Mouse (Mus musculus): ENCODE measurements around the gene Fndc3b.

Gene Fndc3b

DNA sequence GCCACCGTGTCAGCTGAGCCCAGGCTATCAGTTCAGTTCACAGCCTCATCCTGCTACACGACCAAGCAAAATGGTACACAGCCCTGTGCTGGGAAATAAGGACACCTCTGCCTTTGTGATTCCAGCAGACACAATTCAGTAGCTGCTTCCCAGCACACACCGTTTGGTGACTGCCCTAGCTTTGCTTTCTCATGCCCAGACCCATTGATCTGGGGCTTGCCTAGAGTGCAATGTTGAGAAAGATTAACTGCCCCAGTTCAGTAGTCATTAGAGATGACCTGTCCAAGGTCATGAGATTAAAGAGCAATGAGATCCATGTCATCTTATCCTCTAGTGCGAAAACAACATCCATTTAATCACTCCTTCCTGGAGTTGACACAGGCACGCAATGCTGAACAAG lies 47.9 kb downstream of the Fndc3b start:
- no peak for DNase-seq

GRCm38 (mm10) chr3:27658198-27658763 lies 52.8 kb downstream of the Fndc3b start:
- DNase-seq = no peak

GRCm38 (mm10) chr3:27656764-27657390 lies 54.2 kb downstream of the Fndc3b start:
- DNase-seq = no peak

DNA sequence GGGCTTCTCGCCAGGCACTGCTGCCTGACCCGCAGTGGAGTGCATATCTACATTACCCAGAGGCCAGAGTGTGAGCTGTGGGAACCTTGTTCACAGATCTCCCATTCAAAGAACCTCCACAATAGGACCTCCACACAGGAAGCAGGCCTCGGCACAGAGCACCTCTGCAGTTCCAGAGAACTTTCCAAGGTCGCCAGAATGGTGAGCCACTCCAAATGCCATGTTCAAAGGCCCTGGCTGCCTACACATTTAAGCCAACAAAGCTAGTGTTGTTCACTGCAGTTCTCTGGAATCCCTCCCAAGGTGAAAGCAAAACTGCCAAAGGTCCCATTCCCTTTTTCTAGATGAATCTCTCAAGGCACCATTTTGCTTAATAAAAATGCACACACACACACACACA lies 55.4 kb downstream of the Fndc3b start:
- no peak for DNase-seq

DNA sequence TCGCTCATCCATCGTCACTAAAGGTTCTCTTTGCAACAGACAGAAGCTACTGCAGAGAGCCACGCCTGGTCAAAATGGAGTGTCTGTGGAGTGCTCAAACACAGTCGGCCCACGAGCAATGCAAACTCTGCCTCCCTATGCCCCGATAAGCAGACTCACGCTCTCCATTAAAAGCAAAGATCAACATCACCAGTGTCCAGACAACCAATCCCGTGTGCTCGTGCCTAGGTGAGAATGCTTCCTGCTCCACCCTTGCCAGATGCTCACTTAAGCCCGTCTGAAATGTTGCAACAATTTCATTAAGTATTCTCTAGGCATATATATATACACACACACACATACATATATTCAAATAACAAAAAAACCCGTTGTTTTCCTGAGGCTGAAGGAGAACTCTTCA lies 56.1 kb downstream of the Fndc3b start:
- no peak for DNase-seq

DNA sequence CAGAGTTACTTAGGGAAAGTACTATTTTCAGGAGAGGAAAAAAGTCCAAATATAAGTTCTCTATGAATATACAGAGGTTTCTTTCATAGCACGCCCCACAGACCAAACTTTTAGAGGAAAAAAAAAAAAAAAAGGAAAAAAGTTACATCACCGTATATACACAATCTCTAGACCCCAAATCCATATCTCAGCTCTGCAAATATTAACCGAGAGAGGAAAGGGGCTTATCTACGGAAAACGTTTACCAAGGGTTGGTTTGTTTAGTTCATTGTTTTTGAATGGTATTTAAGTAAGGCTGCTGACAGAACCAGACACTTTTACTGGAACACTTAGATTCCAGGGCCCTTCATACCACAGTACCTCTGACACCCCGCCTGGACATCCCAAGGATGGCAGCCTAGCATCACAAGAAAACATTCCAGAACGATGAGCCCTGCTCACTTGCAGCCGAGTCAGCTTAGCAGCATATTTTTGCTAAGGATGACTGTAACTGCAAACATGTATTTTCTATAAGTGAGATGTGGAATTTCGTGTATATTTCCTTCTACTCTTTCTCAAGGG lies 58.6 kb downstream of the Fndc3b start:
- no peak for DNase-seq

DNA sequence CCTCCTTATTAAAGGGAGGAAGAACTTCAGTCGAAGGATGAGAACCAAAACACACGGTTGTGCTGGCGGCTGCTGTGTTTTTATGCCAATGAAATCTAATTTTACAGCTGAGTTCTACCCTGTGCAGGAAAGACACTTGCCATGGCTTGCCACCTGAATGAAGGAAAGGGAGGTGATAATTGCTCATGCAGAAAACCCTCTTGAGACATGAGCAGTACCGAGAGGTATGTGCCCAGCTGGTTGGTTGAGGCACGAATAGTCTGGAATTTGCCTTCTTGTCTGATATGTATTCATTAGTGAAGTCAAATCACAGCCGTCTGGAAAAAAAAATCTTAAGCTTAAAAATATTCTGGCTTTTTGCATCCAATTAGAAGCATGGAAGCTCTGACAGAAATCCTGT lies 59.4 kb downstream of the Fndc3b start:
- no peak for DNase-seq

- DNase-seq = no peak
Observed at GRCm38 (mm10) chr3:27650083-27650482, 61.0 kb downstream of the Fndc3b start.

DNA sequence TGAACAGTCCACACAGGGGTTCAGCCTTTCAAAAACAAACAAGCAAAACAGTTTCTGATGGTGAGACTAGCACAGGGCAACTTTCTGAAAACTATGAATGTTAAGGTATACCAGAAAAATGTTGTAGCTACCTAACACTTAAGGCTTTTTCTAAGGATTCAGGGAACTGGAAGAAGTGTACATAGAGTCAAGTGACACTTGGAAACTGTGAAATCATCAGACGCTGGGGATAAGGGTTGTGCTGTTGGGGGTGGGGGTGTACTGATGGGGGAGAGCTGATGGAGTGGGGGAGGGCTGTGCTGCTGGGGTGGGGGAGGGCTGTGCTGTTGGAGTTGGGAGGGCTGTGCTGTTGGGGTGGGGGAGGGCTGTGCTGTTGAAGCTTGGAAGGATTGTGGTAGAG lies 61.8 kb downstream of the Fndc3b start:
- DNase-seq = no peak

- no peak for DNase-seq
Observed at GRCm38 (mm10) chr3:27642381-27642780, 68.7 kb downstream of the Fndc3b start.

DNA sequence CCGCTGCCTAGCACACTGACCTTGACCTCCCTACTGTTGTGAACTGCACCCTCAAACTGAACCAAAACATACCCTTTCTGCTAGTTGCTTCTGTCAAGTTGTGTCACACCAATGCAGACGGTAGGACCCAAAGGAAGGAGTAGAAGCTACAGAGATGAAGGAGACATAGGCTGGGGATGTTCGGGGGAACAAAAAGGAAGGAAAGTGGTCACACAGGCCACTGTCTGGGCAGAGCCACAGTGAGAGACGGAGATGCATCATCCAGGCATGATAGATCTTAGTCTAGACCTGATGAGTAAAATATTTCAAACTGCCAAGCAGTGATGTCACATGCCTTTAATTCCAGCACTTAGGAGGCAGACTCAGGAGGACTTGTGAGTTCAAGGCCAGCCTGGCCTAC lies 71.4 kb downstream of the Fndc3b start:
- no peak for DNase-seq

- DNase-seq = no peak
Observed at GRCm38 (mm10) chr3:27637046-27637661, 74.0 kb downstream of the Fndc3b start.

GRCm38 (mm10) chr3:27635776-27636175 lies 75.3 kb downstream of the Fndc3b start:
- DNase-seq = no peak

DNA sequence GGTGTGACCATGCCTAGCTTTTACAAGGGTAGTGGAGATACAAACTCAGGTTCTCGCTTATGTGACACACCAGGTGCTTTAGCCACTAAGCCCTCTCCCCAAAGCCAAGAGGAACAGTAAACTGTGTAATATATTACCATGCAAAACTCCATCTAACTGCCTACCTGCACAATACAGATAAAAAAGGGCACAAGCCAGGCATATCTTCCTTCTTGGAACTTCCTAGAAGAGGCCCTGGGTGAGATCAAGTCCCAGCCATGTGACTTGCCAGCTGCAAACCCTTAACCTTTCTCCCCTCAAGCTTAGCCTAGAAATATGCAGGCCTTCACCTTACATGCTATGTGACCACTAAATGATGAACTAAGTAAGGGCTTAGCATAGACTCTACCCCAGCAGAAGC lies 78.2 kb downstream of the Fndc3b start:
- DNase-seq = no peak

DNA sequence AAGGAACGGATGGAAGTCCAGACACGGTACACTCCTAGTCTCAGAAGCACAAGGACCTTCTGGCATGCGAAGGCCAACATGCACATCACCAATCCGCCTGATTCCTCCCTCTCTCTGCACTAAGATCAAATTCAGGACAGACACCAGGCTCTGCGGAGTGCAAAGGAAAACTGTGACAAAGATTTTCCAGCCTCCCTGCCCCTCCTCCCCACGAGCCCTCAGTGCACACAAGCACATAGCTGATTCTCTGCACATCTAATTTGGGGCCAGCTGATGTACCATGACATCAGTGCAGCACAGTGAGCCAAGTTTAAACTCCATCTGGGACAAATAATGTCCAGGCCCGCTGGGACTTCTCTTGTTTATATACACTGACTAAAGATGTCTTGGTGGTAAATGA lies 80.0 kb downstream of the Fndc3b start:
- no peak for DNase-seq

DNA sequence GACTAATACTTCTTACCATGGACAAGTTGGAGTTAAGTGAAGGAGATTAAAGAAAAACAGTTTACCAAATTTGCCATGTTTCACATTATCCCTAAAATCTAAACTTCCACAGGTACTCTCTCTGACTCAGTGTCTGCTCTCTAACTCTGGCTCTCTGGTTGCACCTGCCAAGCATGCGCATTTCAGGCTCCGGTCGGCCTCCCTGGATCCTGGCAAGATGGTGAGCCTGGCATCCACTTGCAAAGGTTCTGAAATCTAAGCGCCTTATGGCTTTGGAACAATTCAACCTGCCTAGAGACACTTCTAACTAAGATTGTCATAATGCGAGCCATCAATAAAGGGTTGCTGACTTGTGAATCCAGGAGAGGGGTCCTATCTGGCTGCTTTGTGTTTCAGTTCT lies 81.4 kb downstream of the Fndc3b start:
- DNase-seq = no peak

GRCm38 (mm10) chr3:27626301-27626700 lies 84.8 kb downstream of the Fndc3b start:
- no peak for DNase-seq

- no peak for DNase-seq
Observed at GRCm38 (mm10) chr3:27625592-27625985, 85.5 kb downstream of the Fndc3b start.

- no peak for DNase-seq
Observed at GRCm38 (mm10) chr3:27624974-27625591, 86.0 kb downstream of the Fndc3b start.

DNA sequence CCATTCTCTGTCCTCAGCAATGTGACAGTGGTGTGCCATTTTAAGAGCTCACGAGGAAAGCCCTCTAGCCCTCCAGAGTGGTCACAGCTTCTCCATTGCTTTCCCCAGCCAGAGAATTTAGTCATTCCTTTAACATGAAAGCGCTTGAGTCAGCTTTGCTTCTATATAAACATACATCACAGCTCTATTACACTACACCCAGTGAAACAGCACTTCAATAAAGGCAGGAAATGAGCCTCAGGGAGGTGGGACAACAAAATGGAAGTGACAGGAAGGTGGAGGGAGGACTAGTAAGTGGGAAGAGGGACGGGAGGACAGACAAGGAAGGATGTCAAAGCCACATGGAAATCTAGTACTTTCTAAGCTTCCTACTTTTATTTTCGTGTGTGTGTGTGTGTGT lies 88.7 kb downstream of the Fndc3b start:
- DNase-seq = no peak

GRCm38 (mm10) chr3:27621176-27621575 lies 89.9 kb downstream of the Fndc3b start:
- DNase-seq = no peak

DNA sequence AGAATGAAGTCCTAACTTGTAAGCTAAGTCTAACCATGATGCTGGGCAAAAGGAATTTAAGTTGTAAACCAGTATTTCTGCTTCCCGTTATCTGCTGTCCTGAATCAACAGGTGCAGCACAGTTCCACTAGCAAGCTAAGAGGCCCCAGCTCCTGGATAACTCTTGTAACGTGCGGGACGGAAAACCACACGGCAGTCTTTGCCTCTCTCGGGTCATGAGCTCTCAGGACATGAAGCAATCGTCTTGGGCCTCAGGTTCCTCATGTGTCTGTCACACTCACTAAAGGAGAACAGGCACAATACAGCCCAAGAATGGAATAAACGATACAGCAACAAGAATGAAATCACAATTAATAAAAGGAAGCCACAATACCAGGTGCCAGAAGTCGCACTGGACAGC lies 93.4 kb downstream of the Fndc3b start:
- DNase-seq = no peak

DNA sequence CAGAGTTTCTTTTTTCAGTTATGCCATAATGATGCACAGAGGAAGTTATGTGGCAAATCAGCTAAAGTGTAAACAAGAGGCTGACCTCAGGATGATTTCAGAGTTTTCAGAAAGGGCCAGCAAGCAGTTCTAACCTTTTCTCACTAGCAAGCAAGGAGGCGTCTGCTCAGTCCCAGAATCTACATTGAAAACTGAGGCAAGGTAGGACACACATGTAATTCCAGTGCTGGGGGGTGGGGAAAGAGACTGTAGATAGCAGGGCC lies 93.9 kb downstream of the Fndc3b start:
- no peak for DNase-seq
